Mouse (Mus musculus) T-helper 17 cell (primary cell): ENCODE measurements around the gene Vmn1r210.
"Not testable (repeated sequence)": the region's sequence is repeated elsewhere in the genome, so short reads cannot be mapped to it uniquely, and the experiment has no call there.

Experiments
- in situ Hi-C, 2 experiments: fragments of 300-600 bp; cut with MboI, MseI; formaldehyde crosslinking; loops; 1 replicate in 1 of 2; 2 replicates in 1 of 2; pipeline ENCODE4 v1.15.1; 2025; ENCODE audit warnings: high pct_unique_total_duplicates in 2 of 2

Gene Vmn1r210

GRCm38 (mm10) chr13:22831248-22831647 is at the start of gene Vmn1r210:
Gene Vmn1r210, minus strand, starts transcription at chr13:22831348.
- in situ Hi-C loops: no loop called here

DNA sequence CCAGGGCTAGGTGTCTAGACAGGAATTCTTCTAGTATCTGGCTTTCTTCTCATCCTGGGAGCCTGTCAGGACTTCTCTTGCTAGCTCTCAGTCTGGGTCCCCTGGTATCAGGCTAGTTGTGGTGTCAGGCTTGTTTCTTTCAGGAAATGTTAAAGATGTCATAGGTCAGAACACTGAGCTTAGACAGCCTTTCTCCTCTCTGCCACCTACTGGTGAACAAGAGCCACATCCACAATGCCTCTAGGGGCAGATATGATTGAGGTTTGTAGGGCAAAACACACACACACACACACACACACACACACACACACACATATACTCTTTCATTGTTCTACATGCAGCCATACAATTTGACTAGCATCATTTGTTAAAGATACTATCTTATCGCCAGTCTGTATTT is 48.1 kb upstream of the Vmn1r210 start:
- in situ Hi-C loops: no loop called here

GRCm38 (mm10) chr13:22857461-22857860 is 26.3 kb upstream of the Vmn1r210 start, which contains the start of gene Vmn1r211:
Gene Vmn1r211, minus strand, starts transcription at chr13:22857561.
- in situ Hi-C loops: no loop called here

- in situ Hi-C loops: no loop called here
Measured at GRCm38 (mm10) chr13:22854760-22855159, 23.6 kb upstream of the Vmn1r210 start.

DNA sequence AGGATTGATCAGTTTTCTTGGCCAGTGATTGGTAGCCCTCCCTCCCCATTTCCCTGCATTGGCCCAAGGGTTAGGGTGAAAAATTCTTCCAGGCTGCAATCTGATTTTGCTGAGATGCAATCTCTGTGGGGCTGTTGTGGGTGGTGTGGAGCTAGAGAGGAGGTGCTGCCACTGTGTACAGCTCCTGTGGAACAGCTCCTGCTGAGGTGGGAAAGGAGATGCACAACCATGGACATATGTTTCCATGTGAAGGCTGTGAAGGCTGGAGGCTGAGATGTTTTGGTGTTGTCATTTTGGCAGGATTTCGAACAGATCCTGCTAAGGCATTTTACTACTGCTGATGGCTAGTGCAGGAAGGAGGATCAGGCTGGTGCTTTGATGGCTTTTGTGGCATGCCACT is 15.7 kb upstream of the Vmn1r210 start:
- in situ Hi-C loops: no loop called here

DNA sequence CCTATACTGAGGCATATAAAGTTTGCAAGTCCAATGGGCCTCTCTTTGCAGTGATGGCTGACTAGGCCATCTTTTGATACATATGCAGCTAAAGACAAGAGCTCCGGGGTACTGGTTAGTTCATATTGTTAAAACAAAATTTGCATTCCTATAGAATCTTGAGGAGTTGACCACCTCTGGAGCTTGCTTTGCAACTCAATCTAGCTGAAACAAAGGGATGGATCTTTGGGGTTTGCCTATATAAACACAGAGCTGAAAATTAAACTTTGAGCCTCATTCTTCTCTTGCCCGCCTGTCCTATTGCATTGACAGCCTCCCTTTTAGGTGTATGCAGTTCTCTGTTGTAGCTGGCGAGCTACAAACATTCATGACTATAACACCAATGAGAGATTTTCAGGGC is 13.2 kb upstream of the Vmn1r210 start:
- in situ Hi-C loops: not testable (repeated sequence)

GRCm38 (mm10) chr13:22829395-22829794 is 1.8 kb downstream of the Vmn1r210 start:
- in situ Hi-C loops: loop anchor here in 1 of 2 experiments (5.0 kb wide), 1 partner anchor 62 kb away; no protein-coding TSS in a partner anchor

DNA sequence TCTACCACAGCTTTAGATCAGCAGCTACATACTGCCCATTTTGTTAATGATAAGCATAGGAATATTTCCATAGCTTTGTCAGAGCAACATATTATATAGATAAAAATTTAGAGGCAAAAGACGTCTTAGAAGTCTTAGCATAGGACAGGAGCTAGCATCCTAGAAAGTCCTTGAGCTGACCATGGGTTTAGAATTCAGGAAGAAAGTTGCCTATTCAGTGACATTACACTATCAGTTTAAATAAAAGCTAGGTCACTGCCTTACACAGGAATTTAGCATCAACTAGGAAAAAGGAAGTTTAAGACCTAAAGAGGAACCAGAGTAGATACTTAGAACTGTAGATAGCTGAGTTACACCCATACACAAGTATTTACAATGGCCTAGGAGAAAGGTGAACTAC is 9.5 kb downstream of the Vmn1r210 start:
- in situ Hi-C loops: loop anchor here in 1 of 2 experiments (5.0 kb wide), 1 partner anchor 54 kb away; no protein-coding TSS in a partner anchor

DNA sequence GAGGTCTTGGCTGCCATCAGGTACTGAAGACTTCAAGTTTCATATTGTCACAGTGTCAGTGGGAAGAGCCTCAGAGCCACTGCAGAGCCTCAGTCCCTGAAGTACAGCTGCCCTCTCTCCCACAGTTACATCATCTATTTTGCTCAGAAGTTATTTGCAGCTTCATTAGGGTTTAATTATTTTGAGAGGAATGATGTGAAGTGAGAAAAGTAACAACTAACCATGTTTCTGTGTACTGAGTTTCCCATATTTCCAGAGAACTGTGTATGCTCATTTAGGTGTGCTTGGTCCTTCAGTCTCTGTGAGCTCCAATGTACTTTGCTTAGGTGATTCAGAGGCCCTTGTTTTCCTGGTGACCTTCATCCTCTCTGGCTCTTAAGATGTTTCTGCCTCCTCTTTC is 21.6 kb downstream of the Vmn1r210 start, which contains the start of gene Vmn1r209:
Gene Vmn1r209, minus strand, starts transcription at position 101 of the 400 bp plus-strand sequence.
- in situ Hi-C loops: not testable (repeated sequence)

DNA sequence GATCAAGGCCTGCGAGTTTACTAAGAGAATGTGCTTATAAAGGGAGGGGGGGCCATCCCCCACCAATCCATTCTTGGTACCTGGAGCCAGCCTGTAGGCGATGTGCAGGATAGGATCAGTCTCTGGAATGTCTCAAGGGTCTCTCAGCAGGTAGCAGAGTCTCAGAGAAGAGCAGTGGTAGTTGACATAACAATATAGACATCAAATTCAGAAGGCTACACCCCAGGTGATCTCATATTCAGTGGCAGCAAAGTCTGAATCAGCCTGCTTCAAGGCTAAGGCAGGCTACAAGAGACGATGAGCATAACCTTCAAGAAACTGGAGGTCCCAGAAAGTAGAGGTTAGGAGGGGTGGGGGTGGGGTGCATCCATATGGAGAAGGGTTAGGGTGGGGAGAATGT is 43.1 kb downstream of the Vmn1r210 start:
- in situ Hi-C loops: not testable (repeated sequence)

GRCm38 (mm10) chr13:22784159-22784558 is 47.0 kb downstream of the Vmn1r210 start:
- in situ Hi-C loops: not testable (repeated sequence)

DNA sequence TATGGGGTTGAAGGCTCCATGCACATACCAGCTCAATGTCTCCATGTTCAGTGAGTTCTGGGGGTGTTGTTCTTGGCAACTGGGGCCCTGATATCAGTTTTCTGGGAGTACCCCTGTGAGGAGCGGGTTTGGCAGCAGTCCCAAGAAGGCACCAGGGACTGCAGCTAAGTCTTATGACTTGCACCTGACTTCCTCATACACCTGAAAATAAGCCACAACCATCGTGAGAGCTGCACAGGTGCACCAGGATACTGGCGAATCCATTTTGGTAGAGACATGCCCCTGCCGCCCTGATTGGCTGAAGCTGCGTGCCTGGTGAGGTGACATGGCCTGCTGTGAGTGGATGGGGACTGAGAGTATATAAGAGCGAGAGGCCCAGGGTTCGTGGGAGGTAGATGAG is 53.8 kb downstream of the Vmn1r210 start, which contains the start of gene Vmn1r208:
Gene Vmn1r208, minus strand, starts transcription at position 101 of the 400 bp plus-strand sequence.
- in situ Hi-C loops: loop anchor here (5.0 kb wide), 1 partner anchor 80 kb away; no protein-coding TSS in a partner anchor
